Mouse (Mus musculus): ENCODE results near the gene Gm12216.
"Not testable (repeated sequence)": the region's sequence is repeated elsewhere in the genome, so short reads cannot be mapped to it uniquely, and the experiment has no call there.

- not testable (repeated sequence) for TF ChIP-seq POLR2A (IDR thresholded peaks at IDR 0.05; ENCODE audit: extremely low read depth, insufficient read depth, low read length); CTCF (IDR thresholded peaks at IDR 0.05; ENCODE audit: low read depth, low read length)
Measured at GRCm38 (mm10) chr11:53864724-53865310, 5.8 kb upstream of the Gm12216 start.

Measured in liver, adult 2 months (tissue).